Mouse (Mus musculus) spleen, postnatal 14 days (tissue): ENCODE data around the gene Tmcc3.

Source experiments
- DNase-seq, 2 experiments: peaks; one replicate each; pipeline ENCODE4 v3.0.0; 2021 to 2022; ENCODE audit warnings: low spot score in 2 of 2

The Tmcc3 gene

GRCm38 (mm10) chr10:94332358-94333137, 20.8 kb downstream of the Tmcc3 start:
- DNase-seq: no peak

- no peak for DNase-seq
Measured at GRCm38 (mm10) chr10:94333328-94333727, 21.6 kb downstream of the Tmcc3 start.

- no peak for DNase-seq
Measured at GRCm38 (mm10) chr10:94335047-94335446, 23.3 kb downstream of the Tmcc3 start.

GRCm38 (mm10) chr10:94336071-94336470, 24.3 kb downstream of the Tmcc3 start:
- DNase-seq: no peak

DNA sequence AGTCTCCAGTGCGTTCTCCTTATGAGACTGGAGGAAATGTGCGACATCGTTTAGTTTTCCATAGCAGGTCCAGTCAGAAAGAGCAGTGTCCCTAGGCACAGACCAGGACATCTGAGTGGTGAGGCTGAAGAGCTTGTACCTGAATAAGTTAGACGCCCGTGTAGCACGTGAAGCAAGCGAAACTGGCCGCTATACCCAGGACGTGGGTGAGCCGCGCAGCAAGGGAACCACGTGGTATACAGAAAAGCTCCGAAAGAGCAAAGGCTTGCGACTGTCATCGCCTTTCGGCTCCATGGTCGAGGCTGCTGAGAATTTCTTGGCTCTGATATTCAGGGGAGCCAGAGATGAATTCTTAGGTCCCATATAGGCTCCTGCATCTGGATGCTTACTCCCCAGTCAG, 29.8 kb downstream of the Tmcc3 start:
- no peak for DNase-seq

- no peak for DNase-seq
Measured at GRCm38 (mm10) chr10:94342256-94342655, 30.5 kb downstream of the Tmcc3 start.

- no peak for DNase-seq
Measured at GRCm38 (mm10) chr10:94343581-94343980, 31.8 kb downstream of the Tmcc3 start.

DNA sequence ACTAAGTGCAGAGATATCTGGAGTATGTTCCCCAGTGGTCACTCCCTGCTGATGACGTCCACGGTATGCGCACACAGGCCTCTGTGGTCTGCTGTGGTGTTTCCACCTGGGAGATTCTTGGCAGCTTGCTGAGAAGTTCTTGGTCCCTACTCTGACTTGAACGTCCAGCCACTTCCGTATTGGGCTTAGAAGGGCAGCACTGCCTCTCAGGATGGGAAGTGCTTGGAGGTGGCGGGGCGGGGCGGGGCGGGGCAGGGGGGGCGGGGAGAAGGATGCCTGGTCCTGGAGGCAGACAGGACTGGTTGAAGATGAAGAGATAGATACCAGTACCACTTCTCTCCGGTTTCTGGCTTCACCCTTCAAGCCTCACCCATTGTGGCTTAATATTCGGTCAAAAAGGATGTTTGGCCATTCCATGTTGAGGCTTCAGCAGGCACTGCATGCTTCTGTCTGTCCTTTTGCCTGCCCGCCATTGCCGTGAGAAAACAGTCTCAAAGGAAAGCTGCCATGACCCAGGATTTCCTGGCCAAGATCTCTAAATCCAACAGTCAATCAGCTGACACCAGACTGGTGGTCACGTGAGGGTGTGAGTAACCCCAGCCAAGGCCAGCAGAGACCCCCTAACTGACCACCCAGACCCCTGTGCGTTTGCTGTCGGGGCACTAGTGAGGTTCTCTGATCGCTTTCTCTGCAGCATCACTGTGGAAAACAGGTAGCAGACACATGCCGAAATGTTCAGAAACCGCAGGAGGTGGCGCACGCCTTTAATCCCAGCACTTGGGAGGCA, 33.1 kb downstream of the Tmcc3 start:
- no peak for DNase-seq

DNA sequence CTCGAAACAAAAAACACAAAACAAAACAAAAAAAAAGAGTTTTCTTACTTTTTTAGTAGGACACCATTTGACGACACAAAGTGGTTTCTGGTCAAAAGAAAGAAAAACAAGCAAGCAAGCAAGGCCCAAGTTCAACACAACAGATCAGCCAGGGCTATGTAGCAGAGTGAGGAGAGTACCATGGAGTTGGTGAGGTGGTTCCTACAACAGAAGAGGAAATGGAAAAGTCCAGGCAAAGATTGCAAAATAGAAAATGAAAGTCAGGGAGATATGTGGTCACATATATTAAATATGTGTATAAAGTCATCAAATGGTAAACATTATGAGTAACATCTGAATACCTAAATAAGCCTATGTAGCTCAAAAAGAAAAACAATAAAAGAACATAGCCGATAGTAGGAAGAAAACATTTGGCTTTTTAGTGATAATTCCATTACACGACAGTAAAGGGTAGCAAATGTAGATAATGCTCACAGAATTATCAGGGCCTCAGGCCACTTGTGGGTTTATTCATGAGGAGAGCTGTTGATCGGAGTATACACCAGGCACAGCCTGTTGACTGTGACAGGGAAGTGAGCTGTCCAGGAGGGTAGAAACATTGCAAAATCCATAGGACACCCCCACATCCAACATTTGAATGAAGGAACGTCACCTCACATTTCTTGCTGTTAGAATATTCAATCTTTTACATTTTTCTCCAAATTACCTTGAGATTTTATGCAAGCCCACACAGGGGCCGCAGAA, 33.9 kb downstream of the Tmcc3 start:
- DNase-seq: no peak

DNA sequence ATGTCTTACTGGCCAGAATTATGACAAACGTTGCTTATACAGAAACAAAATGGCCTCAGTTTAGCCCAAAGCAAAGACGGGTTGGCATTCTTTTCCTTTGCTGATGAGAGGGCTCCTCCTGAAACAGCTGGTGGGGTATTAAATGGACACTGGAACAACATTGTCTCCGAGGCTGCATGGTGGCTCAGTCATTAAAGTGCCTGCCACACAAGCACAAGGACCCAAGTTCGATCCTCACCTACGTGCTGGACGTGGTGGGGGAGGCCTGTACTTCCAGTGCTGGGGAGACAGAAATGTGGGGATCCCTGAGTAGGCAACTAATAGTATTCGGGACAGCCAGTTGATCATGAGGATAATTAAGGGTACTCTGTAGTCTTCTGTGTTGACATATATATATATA, 34.8 kb downstream of the Tmcc3 start:
- no peak for DNase-seq

- no peak for DNase-seq
Measured at GRCm38 (mm10) chr10:94347296-94347695, 35.5 kb downstream of the Tmcc3 start.

DNA sequence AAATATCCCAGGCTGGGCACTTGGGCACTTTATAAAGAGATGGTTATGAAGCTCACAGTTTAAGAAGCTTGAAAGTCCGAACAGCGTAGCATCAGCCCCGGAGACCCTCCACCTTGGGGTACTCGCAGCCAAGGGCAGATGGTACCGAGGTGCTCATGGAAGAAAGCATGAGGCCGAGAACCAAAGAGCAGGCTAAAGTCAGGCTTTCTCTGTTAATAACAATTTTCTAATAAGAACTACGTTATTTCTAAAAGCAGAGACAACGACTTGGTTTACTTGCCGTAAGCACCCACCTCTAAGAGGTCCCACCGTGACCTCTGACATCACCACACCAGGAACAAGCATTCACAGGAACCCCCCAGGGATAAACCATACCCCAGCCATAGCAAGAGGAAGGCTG, 36.2 kb downstream of the Tmcc3 start:
- DNase-seq: no peak

GRCm38 (mm10) chr10:94350207-94350606, 38.5 kb downstream of the Tmcc3 start:
- no peak for DNase-seq

DNA sequence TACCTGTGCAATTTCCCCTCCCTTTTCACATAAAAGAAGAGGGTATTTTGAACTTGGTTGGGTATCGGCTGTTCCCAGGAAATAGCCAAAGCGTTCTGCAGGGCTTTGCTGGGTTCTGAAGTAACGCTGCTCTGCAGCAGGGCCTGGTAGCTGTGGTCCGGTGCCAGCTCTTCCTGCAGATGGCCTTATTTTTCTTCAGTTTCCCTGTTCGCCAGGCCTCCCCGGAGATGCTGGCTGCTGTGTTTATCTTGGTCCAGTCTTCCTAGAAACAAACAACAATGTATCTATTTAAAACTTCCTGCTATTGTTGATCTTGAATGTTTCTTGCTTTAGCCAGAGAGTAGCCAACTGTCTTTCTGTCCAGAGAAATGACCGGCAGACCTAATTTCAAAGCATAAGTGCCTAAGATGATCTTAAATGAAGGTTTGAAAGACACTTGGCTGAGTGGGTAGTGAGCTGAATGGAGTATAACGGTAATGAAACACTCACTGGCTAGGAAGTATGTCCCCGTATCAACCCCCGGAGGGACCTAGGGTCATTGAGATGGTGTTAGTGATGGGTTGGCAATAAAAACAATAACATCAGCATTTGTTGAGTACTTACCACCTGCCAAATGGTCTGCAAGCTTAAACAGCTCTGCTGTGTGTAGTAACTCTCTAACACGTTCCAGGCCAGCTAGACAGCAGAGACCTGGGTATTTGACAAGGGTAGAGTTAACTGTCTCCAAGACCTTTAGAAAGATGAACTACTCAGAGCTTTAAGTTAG, 39.3 kb downstream of the Tmcc3 start:
- no peak for DNase-seq

GRCm38 (mm10) chr10:94352172-94352876, 40.6 kb downstream of the Tmcc3 start:
- no peak for DNase-seq

- no peak for DNase-seq
Measured at GRCm38 (mm10) chr10:94352877-94353853, 41.4 kb downstream of the Tmcc3 start.

GRCm38 (mm10) chr10:94354005-94354404, 42.3 kb downstream of the Tmcc3 start:
- no peak for DNase-seq

DNA sequence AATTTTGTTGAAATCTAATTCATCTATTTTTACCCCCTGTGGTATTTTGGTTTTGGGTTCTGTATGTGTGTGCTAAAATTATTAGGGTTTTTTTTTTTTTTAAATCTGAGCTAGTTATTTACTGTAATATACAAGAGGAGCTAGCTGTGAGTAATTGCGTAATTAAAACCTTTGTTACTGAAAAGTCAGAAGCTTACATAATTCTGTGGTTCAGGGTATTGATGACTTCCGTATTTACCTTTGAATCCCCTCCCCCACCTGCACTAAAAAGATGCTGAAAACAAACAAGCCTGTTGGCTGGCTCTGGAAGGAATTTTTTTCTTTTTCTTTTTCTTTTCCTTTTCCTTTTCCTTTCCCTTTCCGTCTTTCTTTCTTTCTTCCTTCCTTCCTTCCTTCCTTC, 42.7 kb downstream of the Tmcc3 start:
- DNase-seq: no peak

- no peak for DNase-seq
Measured at GRCm38 (mm10) chr10:94356504-94357169, 44.9 kb downstream of the Tmcc3 start.
